Mouse (Mus musculus) ES-E14 (cell line): ENCODE data around the gene Nup107. TPM values are rescaled to one million over a fixed set of nuclear protein-coding genes. Genes with fewer than 3 reads are reported as not detected.
A peak's percentile ranks its signal among the peaks of the same experiment; 100 is the strongest.

Experiments
- DNase-seq: peaks from one replicate; pipeline ENCODE4 v3.0.0-alpha.2; 2013; ENCODE audit warnings: low read depth, low spot score
- H3K27ac ChIP-seq: 2 replicates; pipeline ENCODE4 v1.5.1; 2012; ENCODE audit warnings: low read depth, mild to moderate bottlenecking, low read length, moderate library complexity, mixed read lengths; ENCODE audit not compliant: poor library complexity, insufficient read depth, severe bottlenecking
- H3K36me3 ChIP-seq: 2 replicates; pipeline ENCODE4 v1.6.1; 2012; ENCODE audit warnings: mild to moderate bottlenecking, low read length, moderate library complexity, mixed read lengths; ENCODE audit not compliant: control insufficient read depth, poor library complexity, insufficient read depth, severe bottlenecking
- H3K4me1 ChIP-seq, 2 experiments: fragments of 150-350 bp in 1 of 2; sonication (generic) in 1 of 2; 2 replicates each; pipeline ENCODE4 v1.6.1; 2012; ENCODE audit warnings: low read length in 2 of 2, mild to moderate bottlenecking in 1 of 2, mixed read lengths in 1 of 2; ENCODE audit not compliant: control insufficient read depth in 2 of 2, insufficient read depth in 2 of 2, poor library complexity in 1 of 2
- H3K4me3 ChIP-seq, 2 experiments: fragments of 150-350 bp in 1 of 2; sonication (generic) in 1 of 2; 2 replicates each; pipeline ENCODE4 v1.5.1; 2012; ENCODE audit warnings: low read length in 2 of 2, low read depth in 1 of 2, mild to moderate bottlenecking in 1 of 2, mixed read lengths in 1 of 2; ENCODE audit not compliant: insufficient read depth in 1 of 2, poor library complexity in 1 of 2, severe bottlenecking in 1 of 2
- H3K9ac ChIP-seq: 2 replicates; pipeline ENCODE4 v1.6.1; 2012; ENCODE audit warnings: low read depth, mild to moderate bottlenecking, low read length, mixed read lengths; ENCODE audit not compliant: poor library complexity, insufficient read depth, severe bottlenecking
- H3K9me3 ChIP-seq: fragments of 150-350 bp; sonication (generic); 2 replicates; pipeline ENCODE4 v1.6.1; 2012; ENCODE audit warnings: low read depth, mild to moderate bottlenecking, low read length; ENCODE audit not compliant: control insufficient read depth, insufficient read depth
- CHD2 ChIP-seq: IDR thresholded peaks from 2 replicates; pipeline ENCODE4 v1.6.1; 2014; ENCODE audit warnings: mild to moderate bottlenecking, low read depth, low read length, inconsistent platforms
- HCFC1 ChIP-seq: IDR thresholded peaks from 2 replicates; pipeline ENCODE4 v1.6.1; 2012; ENCODE audit warnings: low read length, inconsistent platforms, borderline replicate concordance; ENCODE audit not compliant: insufficient read depth
- MAFK ChIP-seq: IDR thresholded peaks from 2 replicates; pipeline ENCODE4 v1.6.1; 2014; ENCODE audit warnings: mild to moderate bottlenecking, low read depth, low read length, inconsistent platforms; ENCODE audit not compliant: insufficient read depth
- ZC3H11A ChIP-seq: IDR thresholded peaks from 2 replicates; pipeline ENCODE4 v1.6.1; 2012; ENCODE audit warnings: low read depth, mild to moderate bottlenecking, inconsistent platforms, low read length, borderline replicate concordance
- ZNF384 ChIP-seq: IDR thresholded peaks from 2 replicates; pipeline ENCODE4 v1.6.1; 2012; ENCODE audit warnings: low read depth, low read length, inconsistent platforms
- in situ Hi-C, 2 experiments: fragments of 600-800 bp; cut with MboI; formaldehyde crosslinking; loops; one replicate each; pipeline ENCODE4 v1.15.1; 2025; ENCODE audit warnings: low sequenced_read_pairs in 2 of 2, inconsistent platforms in 1 of 2; ENCODE audit not compliant: unreplicated experiment in 2 of 2
- total RNA-seq: library from RNA; depleted of rRNA; stranded (reverse); fragments of 300-350 nt; gene quantifications from 2 replicates; pipeline ENCODE4 v1.2.3, GENCODE M21; 2012

The Nup107 gene
- total RNA-seq, 1 experiment = 80.8 TPM

- no peak overlapping the region; the same call in 1 of the 2 replicates for H3K27ac ChIP-seq
- H3K4me1 ChIP-seq = peaks cover 0 to 5% of the 10 kb centered on the region in 2 experiments; a peak in 2 of 4 replicates
- H3K9me3 ChIP-seq = no peaks in the 10 kb centered on the region
- in situ Hi-C loops = no loop called here
- H3K9ac ChIP-seq = peak overlapping the region; percentile 51
- DNase-seq = no peak
- H3K36me3 ChIP-seq = peaks cover 17% of the 10 kb centered on the region
- TF ChIP-seq ZC3H11A (no peak), ZNF384 (no peak), MAFK (no peak), HCFC1 (no peak), CHD2 (no peak)
- H3K4me3 ChIP-seq = peak overlapping the region; percentile 77 to 98
Observed at GRCm38 (mm10) chr10:117708856-117709255, 83.6 kb downstream of the Nup107 start.

- H3K4me1 ChIP-seq = peaks cover 0 to 3% of the 10 kb centered on the region in 2 experiments; a peak in 2 of 4 replicates
- H3K36me3 ChIP-seq = peaks cover 19% of the 10 kb centered on the region
- no peak overlapping the region for H3K27ac ChIP-seq
- TF ChIP-seq CHD2 (no peak), MAFK (no peak), HCFC1 (no peak), ZNF384 (no peak)
- peak overlapping the region in 1 of 2 experiments; percentile 77; a peak in 2 of 4 replicates for H3K4me3 ChIP-seq
- in situ Hi-C loops = no loop called here
- DNase-seq = no peak
- H3K9ac ChIP-seq = peak overlapping the region; percentile 51; the same call in 1 of the 2 replicates
- no peaks in the 10 kb centered on the region for H3K9me3 ChIP-seq
Observed at GRCm38 (mm10) chr10:117708376-117708775, 84.1 kb downstream of the Nup107 start.

GRCm38 (mm10) chr10:117707114-117707838 is 85.2 kb downstream of the Nup107 start:
- Histone ChIP-seq H3K4me3 (no peak overlapping the region; a peak in 1 of 4 replicates), H3K36me3 (peaks cover 23% of the 10 kb centered on the region), H3K27ac (no peak overlapping the region), H3K4me1 (no peaks in the 10 kb centered on the region), H3K9ac (no peak overlapping the region), H3K9me3 (no peaks in the 10 kb centered on the region)
- DNase-seq = no peak
- TF ChIP-seq CHD2 = no peak
- TF ChIP-seq ZNF384 = no peak
- no peak for TF ChIP-seq HCFC1
- no peak for TF ChIP-seq ZC3H11A
- 0 out of 2 replicates have a peak, but pooled peaks have one; percentile 24 for TF ChIP-seq MAFK
- in situ Hi-C loops = no loop called here

GRCm38 (mm10) chr10:117706440-117706839 is 86.1 kb downstream of the Nup107 start:
- no peak for TF ChIP-seq CHD2
- TF ChIP-seq ZC3H11A = no peak
- no peak for TF ChIP-seq MAFK
- no peak for TF ChIP-seq ZNF384
- no peak for TF ChIP-seq HCFC1
- H3K27ac ChIP-seq = no peak overlapping the region
- no peak overlapping the region for H3K9ac ChIP-seq
- peaks cover 29% of the 10 kb centered on the region for H3K36me3 ChIP-seq
- H3K9me3 ChIP-seq = no peaks in the 10 kb centered on the region
- DNase-seq = no peak
- H3K4me1 ChIP-seq = no peaks in the 10 kb centered on the region
- no peak overlapping the region; a peak in 1 of 4 replicates for H3K4me3 ChIP-seq
- in situ Hi-C loops = no loop called here

- in situ Hi-C loops = no loop called here
- H3K36me3 ChIP-seq = peaks cover 31% of the 10 kb centered on the region
- H3K9ac ChIP-seq = no peak overlapping the region
- H3K9me3 ChIP-seq = no peaks in the 10 kb centered on the region
- no peak for TF ChIP-seq ZNF384
- no peak for TF ChIP-seq CHD2
- TF ChIP-seq HCFC1 = no peak
- no peak for TF ChIP-seq MAFK
- TF ChIP-seq ZC3H11A = no peak
- no peak for DNase-seq
- H3K27ac ChIP-seq = no peak overlapping the region
- H3K4me1 ChIP-seq = no peaks in the 10 kb centered on the region
- no peak overlapping the region for H3K4me3 ChIP-seq
Observed at GRCm38 (mm10) chr10:117705806-117706205, 86.7 kb downstream of the Nup107 start.
